Mouse (Mus musculus): ENCODE data around the gene 1700018F24Rik. TPM values are rescaled to one million over a fixed set of nuclear protein-coding genes. Genes with fewer than 3 reads are reported as not detected.
"Not testable (repeated sequence)": the region's sequence is repeated elsewhere in the genome, so short reads cannot be mapped to it uniquely, and the experiment has no call there.

The 1700018F24Rik gene
- polyA plus RNA-seq, 1 experiment, result not detected

- WGBS, result 53% methylated on average over 3 of the region's 3 CpGs
- no peak for DNase-seq (ENCODE audit: low read depth, low spot score)
These were observed 32.3 kb downstream of the 1700018F24Rik start for GRCm38 (mm10) chr5:145075081-145075480.

GRCm38 (mm10) chr5:145081866-145082613 lies 39.2 kb downstream of the 1700018F24Rik start:
- 70% methylated on average over 10 of the region's 10 CpGs for WGBS
- no peak for DNase-seq (ENCODE audit: low read depth, low spot score)

GRCm38 (mm10) chr5:145083201-145083600 lies 40.4 kb downstream of the 1700018F24Rik start:
- DNase-seq (ENCODE audit: low read depth, low spot score), result not testable (repeated sequence)
- WGBS, result 44% methylated on average over 6 of the region's 6 CpGs

- peak; percentile 88 for DNase-seq (ENCODE audit: low read depth, low spot score)
- WGBS, result under 1% methylated on average over 54 of the region's 54 CpGs
These were observed 41.1 kb downstream of the 1700018F24Rik start, which contains the start of the genes Arpc1a and Kpna7 for GRCm38 (mm10) chr5:145083632-145084451. Arpc1a (plus strand) TSS chr5:145083830. Kpna7 (minus strand) TSS chr5:145084030.

- WGBS, result 32% methylated on average over 2 of the region's 2 CpGs
- DNase-seq (ENCODE audit: low read depth, low spot score), result no peak
These were observed 42.0 kb downstream of the 1700018F24Rik start for GRCm38 (mm10) chr5:145084822-145085221.

- WGBS, result 98% methylated on average over 2 of the region's 2 CpGs
These were observed 45.4 kb downstream of the 1700018F24Rik start for GRCm38 (mm10) chr5:145088186-145088585.

GRCm38 (mm10) chr5:145089878-145090277 lies 47.1 kb downstream of the 1700018F24Rik start:
- no peak for DNase-seq (ENCODE audit: low read depth, low spot score)
- 56% methylated on average over 3 of the region's 3 CpGs for WGBS

More at GRCm38 (mm10) chr5:145088186-145088585, 45.4 kb downstream of the 1700018F24Rik start:
- DNase-seq (ENCODE audit: low read depth, low spot score), result no peak

Other genes with a start within 250 kb of the 1700018F24Rik start
- gene Smurf1, start 77.1 kb upstream of the 1700018F24Rik start, polyA plus RNA-seq (2012; rRNA removed), result 11.6 and 15.9 TPM in 2 replicates
- not detected in 2 replicates for gene Gm4871, start 10.2 kb upstream of the 1700018F24Rik start, polyA plus RNA-seq (2012; rRNA removed)
- gene Arpc1a, start 40.8 kb downstream of the 1700018F24Rik start, polyA plus RNA-seq (2012; rRNA removed), result 146 and 160 TPM in 2 replicates
- not detected in 2 replicates for gene Kpna7, start 41.0 kb downstream of the 1700018F24Rik start, polyA plus RNA-seq (2012; rRNA removed)
- gene Arpc1b, start 71.2 kb downstream of the 1700018F24Rik start, polyA plus RNA-seq (2012; rRNA removed), result 768 and 891 TPM in 2 replicates
- gene Pdap1, start 97.2 kb downstream of the 1700018F24Rik start, polyA plus RNA-seq (2012; rRNA removed), result 25.6 and 26.0 TPM in 2 replicates
- 70.3 and 82.2 TPM in 2 replicates for gene Bud31, start 97.4 kb downstream of the 1700018F24Rik start, polyA plus RNA-seq (2012; rRNA removed)
- 10.3 and 15.8 TPM in 2 replicates for gene Ptcd1, start 124.1 kb downstream of the 1700018F24Rik start, polyA plus RNA-seq (2012; rRNA removed)
- gene Cpsf4, start 124.2 kb downstream of the 1700018F24Rik start, polyA plus RNA-seq (2012; rRNA removed), result 34.0 and 34.6 TPM in 2 replicates
- gene Atp5j2, start 149.1 kb downstream of the 1700018F24Rik start, polyA plus RNA-seq (2012; rRNA removed), result 335 and 350 TPM in 2 replicates
- 4.7 and 5.7 TPM in 2 replicates for gene Zkscan14, start 158.9 kb downstream of the 1700018F24Rik start, polyA plus RNA-seq (2012; rRNA removed)
- gene Zkscan5, start 161.6 kb downstream of the 1700018F24Rik start, polyA plus RNA-seq (2012; rRNA removed), result 3.8 and 4.9 TPM in 2 replicates
- 14.2 and 16.0 TPM in 2 replicates for gene Zfp655, start 188.7 kb downstream of the 1700018F24Rik start, polyA plus RNA-seq (2012; rRNA removed)
- gene Zscan25, start 237.5 kb downstream of the 1700018F24Rik start, polyA plus RNA-seq (2012; rRNA removed), result 8.2 and 15.0 TPM in 2 replicates